Mouse (Mus musculus): Measurements from ENCODE around the gene Zg16. TPM values are rescaled to one million over a fixed set of nuclear protein-coding genes. Genes with fewer than 3 reads are reported as not detected.
A peak's percentile ranks its signal among the peaks of the same experiment; 100 is the strongest.

The Zg16 gene
- polyA plus RNA-seq, 1 experiment from 2014 or later = 29.5 TPM

DNA sequence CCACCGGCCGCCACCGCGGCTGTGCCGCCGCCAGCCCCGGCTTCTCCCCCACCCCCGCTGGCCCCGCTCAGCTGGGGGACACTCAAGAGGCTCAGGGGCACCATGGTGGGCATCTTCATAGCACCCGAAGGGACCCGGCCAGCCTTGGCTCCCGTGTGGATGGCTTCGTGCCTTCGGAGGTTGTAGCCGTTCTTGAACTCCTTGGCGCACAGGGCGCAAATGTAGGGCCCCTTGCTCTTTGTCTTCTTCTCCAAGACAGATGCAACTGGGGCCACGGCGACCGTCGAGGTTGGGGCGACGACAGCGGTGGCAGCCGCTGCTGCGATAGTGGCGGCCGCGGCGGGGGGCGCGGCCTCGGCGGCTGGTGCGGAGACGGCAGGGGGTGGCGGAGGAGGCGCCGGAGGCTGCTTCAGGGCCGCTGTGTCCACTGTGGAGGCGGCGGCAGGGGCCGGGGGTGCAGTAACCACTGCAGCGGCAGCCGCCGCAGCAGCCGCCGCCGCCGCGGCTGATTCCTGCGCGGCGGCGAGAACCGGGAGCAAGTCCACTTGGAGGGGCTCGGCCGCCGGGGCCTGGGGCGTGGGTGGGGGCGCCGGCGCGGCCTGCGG lies 61.5 kb downstream of the Zg16 start:
- no peaks in the 10 kb centered on the region for H3K9me3 ChIP-seq (replicated peaks; ENCODE audit: control insufficient read depth, low read length)
- H3K4me1 ChIP-seq (ENCODE audit: control insufficient read depth, insufficient read depth, low read length) = peaks cover 42% of the 10 kb centered on the region
- peak overlapping the region; percentile 90 for H3K4me2 ChIP-seq (ENCODE audit: low read depth, low read length)
- under 1% methylated on average over 57 of the region's 65 CpGs for WGBS
- H3K4me3 ChIP-seq (replicated peaks; ENCODE audit: low read length) = peak overlapping the region; percentile 93
- peak overlapping the region; percentile 95 for H3K27ac ChIP-seq (ENCODE audit: low read length)
- no peak for ATAC-seq (ENCODE audit: insufficient read depth, low FRiP score)
- H3K36me3 ChIP-seq (ENCODE audit: control insufficient read depth, insufficient read depth, low read length) = peaks cover 7% of the 10 kb centered on the region; the same call in 1 of the 2 replicates
- H3K9ac ChIP-seq (ENCODE audit: low read length) = peak overlapping the region; percentile 99
- H3K27me3 ChIP-seq (ENCODE audit: control insufficient read depth, insufficient read depth, low read length) = no peaks in the 10 kb centered on the region

DNA sequence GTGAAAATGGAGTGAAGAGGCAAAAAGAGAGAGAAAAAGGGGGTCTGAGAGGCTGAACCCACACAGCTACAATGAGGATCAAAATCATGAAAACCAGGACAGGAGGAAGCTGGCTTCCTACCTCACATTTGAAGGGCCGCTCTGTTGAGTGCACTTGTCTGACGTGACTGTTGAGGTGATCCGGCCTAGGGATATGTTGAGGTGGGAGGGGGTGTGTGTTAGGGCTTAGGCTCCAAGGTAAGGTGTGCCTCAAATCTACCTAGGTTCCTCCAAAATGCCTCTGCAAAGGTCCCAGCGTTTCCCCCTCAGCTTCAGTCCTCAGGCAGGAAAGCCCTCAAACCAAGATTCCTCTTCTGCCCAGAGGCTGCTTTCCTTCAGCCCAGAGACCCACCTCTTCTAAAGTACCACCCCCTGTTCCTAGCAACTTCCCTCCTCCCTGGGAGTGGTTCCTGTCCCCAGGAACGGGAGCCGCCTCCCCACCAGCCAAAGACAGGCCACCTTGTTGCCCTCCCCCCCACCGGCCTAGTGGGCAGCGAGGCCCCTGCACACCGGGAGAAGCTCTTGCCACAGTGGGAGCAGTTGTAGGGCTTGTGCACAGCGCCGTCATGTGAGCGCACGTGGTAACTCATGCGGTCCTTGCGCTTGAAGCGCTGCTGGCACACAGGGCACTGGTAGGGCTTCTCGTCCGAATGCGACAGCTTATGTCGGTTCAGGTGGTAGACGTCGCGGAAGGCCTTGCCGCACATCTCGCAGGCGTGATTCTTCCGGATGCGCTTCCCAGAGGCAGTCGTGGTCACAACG lies 62.2 kb downstream of the Zg16 start:
- WGBS = 1% methylated on average over 30 of the region's 30 CpGs
- H3K4me1 ChIP-seq (ENCODE audit: control insufficient read depth, insufficient read depth, low read length) = peaks cover 45% of the 10 kb centered on the region
- peak overlapping the region; percentile 95 for H3K27ac ChIP-seq (ENCODE audit: low read length)
- H3K4me2 ChIP-seq (ENCODE audit: low read depth, low read length) = peak overlapping the region; percentile 90
- H3K9me3 ChIP-seq (replicated peaks; ENCODE audit: control insufficient read depth, low read length) = no peaks in the 10 kb centered on the region
- peaks cover 7% of the 10 kb centered on the region; the same call in 1 of the 2 replicates for H3K36me3 ChIP-seq (ENCODE audit: control insufficient read depth, insufficient read depth, low read length)
- no peaks in the 10 kb centered on the region for H3K27me3 ChIP-seq (ENCODE audit: control insufficient read depth, insufficient read depth, low read length)
- H3K4me3 ChIP-seq (replicated peaks; ENCODE audit: low read length) = peak overlapping the region; percentile 93
- H3K9ac ChIP-seq (ENCODE audit: low read length) = peak overlapping the region; percentile 99
- peak; percentile 20 for ATAC-seq (ENCODE audit: insufficient read depth, low FRiP score)

DNA sequence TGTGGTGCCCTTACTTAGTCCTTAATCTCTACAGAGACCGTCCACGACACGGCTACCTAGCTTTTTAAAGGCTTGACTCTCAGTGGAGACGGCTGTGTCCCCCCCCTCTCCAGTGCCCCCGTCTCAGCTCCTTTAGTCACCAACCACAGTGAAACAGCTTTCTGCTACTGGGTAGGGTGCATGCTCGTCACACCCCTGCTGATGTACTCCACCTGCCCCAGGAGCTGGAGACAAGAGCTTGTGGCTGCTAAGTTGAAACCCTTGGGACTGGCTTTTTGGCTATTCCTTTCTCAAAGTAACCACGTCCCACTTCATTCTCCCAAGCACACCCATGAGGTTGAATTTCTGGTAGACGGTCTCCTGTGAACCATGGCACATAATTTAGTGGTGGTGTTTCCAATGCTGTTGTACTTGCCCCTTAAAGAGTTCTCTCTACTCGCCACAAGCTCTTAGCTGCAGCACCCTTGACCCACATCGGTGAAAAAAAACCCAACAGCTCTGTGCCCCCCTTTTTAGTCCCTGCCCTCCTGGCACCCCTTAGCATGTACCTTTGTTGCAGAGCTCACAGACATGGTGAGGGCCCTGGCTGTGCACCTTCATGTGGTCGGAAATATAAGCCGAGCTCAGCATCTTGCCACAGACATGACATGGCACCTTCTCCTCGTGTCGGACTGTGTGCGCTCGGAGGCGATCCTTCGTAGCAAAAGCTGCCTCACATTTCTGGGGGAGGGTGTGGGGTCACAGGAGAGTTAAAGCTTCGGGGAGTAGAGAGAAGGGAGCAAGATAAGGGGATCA lies 63.0 kb downstream of the Zg16 start:
- ATAC-seq (ENCODE audit: insufficient read depth, low FRiP score) = no peak
- H3K4me2 ChIP-seq (ENCODE audit: low read depth, low read length) = peak overlapping the region; percentile 90
- H3K9me3 ChIP-seq (replicated peaks; ENCODE audit: control insufficient read depth, low read length) = no peaks in the 10 kb centered on the region
- peak overlapping the region; percentile 99 for H3K9ac ChIP-seq (ENCODE audit: low read length)
- H3K27ac ChIP-seq (ENCODE audit: low read length) = no peak overlapping the region
- H3K27me3 ChIP-seq (ENCODE audit: control insufficient read depth, insufficient read depth, low read length) = no peaks in the 10 kb centered on the region
- H3K36me3 ChIP-seq (ENCODE audit: control insufficient read depth, insufficient read depth, low read length) = peaks cover 7% of the 10 kb centered on the region; the same call in 1 of the 2 replicates
- peaks cover 53% of the 10 kb centered on the region for H3K4me1 ChIP-seq (ENCODE audit: control insufficient read depth, insufficient read depth, low read length)
- 15% methylated on average over 19 of the region's 19 CpGs for WGBS
- peak overlapping the region; percentile 93 for H3K4me3 ChIP-seq (replicated peaks; ENCODE audit: low read length)

DNA sequence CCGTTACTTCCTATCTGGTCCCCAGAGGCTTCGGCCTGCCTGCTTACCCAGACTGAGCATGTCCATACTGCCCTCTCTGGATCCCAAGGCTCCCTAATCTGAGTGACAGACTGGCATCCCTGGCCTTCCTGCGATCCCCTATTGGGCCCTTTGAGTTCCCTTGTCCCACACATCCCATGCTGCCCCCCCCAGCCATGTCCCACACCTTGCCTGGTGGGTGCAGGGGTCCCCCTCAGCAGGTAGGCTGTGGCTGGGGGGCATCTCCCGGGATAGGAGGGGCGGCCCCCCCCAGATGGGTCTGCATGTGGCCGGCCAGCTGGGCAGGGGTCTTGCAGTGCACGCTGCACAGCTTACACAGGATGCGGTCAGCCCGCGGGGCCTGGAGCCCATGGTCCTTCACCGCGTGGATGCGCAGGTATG lies 63.8 kb downstream of the Zg16 start:
- peak overlapping the region; percentile 8; the same call in 1 of the 2 replicates for H3K4me3 ChIP-seq (replicated peaks; ENCODE audit: low read length)
- ATAC-seq (ENCODE audit: insufficient read depth, low FRiP score) = no peak

DNA sequence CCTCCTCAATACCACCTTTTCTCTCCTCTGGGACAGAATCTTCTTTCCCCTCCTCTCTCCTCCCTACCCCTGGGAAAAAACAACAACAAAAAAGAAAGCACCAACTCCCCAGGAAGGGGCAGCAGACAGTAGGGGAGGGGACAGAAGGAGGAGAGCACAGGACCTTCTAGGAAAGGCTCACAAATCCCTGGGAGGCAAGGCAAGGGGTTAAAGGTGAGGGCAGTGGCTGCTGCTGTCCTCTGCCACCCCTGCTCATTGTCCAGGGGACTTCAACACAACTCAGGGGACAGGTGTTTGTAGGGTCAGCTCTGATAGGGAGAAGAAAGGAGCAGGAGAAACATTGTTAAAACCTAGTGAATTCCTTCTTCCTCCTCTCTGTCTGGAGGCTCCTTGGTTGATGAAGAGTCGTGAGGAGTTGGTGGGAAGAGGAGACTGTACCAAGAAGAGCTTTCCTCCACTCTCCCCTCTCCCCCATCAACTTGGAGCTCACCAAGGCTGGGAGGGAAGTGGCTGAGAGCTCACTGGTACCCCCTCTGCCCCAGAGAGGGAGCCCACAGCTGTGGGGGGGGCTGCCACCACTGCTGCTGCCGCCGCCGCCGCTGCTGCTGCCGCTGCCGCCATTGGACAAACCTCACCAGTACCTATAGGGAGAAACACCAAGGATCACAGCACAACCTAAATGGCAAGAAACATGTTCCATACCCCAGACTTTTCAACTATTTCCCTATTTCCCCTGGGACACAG lies 64.4 kb downstream of the Zg16 start:
- peak overlapping the region; percentile 90 for H3K4me2 ChIP-seq (ENCODE audit: low read depth, low read length)
- H3K27ac ChIP-seq (ENCODE audit: low read length) = peak overlapping the region; percentile 19; the same call in 1 of the 2 replicates
- no peak for ATAC-seq (ENCODE audit: insufficient read depth, low FRiP score)
- peaks cover 62% of the 10 kb centered on the region for H3K4me1 ChIP-seq (ENCODE audit: control insufficient read depth, insufficient read depth, low read length)
- H3K36me3 ChIP-seq (ENCODE audit: control insufficient read depth, insufficient read depth, low read length) = peaks cover 7% of the 10 kb centered on the region; the same call in 1 of the 2 replicates
- no peaks in the 10 kb centered on the region for H3K27me3 ChIP-seq (ENCODE audit: control insufficient read depth, insufficient read depth, low read length)
- no peaks in the 10 kb centered on the region for H3K9me3 ChIP-seq (replicated peaks; ENCODE audit: control insufficient read depth, low read length)
- WGBS = 81% methylated on average over 7 of the region's 7 CpGs
- H3K9ac ChIP-seq (ENCODE audit: low read length) = 0 out of 2 replicates have a peak overlapping the region, but pooled peaks have one; percentile 1
- H3K4me3 ChIP-seq (replicated peaks; ENCODE audit: low read length) = no peak overlapping the region

More for the DNA sequence above, 63.8 kb downstream of the Zg16 start:
- no peaks in the 10 kb centered on the region for H3K9me3 ChIP-seq (replicated peaks; ENCODE audit: control insufficient read depth, low read length)
- no peaks in the 10 kb centered on the region for H3K27me3 ChIP-seq (ENCODE audit: control insufficient read depth, insufficient read depth, low read length)
- peaks cover 7% of the 10 kb centered on the region; the same call in 1 of the 2 replicates for H3K36me3 ChIP-seq (ENCODE audit: control insufficient read depth, insufficient read depth, low read length)
- WGBS = 72% methylated on average over 13 of the region's 13 CpGs
- peak overlapping the region; percentile 90 for H3K4me2 ChIP-seq (ENCODE audit: low read depth, low read length)
- peaks cover 61% of the 10 kb centered on the region for H3K4me1 ChIP-seq (ENCODE audit: control insufficient read depth, insufficient read depth, low read length)
- 0 out of 2 replicates have a peak overlapping the region, but pooled peaks have one; percentile 19 for H3K27ac ChIP-seq (ENCODE audit: low read length)
- peak overlapping the region; percentile 99 for H3K9ac ChIP-seq (ENCODE audit: low read length)

DNA sequence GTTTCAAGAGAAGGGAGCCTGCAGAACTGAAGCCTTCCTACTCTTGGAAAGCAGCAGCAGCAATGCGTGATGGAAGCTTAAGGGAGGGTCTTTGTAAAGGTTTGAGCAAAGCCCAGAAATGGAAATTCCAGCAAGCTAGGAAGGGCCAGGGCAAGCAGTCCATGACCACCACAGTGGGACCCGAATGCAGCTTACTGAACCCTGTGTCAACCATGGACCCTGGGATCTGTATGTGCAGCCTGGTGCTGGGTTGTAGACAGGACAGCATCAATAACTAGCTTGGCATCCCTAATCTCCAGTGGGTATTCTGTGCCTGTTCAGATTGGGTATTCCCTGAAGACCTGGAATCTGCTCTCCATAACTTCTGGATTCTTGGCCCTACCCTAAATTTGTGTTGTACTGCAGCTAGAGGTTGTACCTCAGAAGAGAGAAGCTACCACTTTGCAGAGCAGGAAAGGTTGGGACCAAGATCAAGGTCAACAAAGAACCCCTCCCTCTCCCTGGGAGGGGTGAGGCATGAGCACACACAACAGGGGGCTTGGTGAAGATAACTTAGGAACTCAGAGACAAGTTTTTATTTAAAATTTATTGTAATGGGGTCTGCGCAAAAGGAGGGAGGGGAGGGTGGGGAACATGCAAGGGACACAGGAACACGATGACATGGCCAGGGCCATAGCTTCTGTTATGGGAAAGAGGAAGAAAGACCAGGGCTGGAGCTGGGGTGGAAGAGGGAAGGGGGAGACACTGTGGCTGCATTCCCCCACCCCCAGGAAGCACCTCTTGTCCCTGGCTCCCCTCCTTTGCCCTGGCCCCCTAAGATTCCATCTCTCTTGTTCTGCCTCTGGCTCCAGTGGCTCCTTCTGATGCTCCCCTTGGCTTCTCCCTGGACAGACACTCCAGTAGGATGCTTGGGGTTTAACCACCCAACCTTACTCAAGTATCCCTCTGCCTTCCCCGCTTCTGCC lies 65.3 kb downstream of the Zg16 start:
- Histone ChIP-seq H3K9me3 (replicated peaks; ENCODE audit: control insufficient read depth, low read length) (no peaks in the 10 kb centered on the region), H3K9ac (ENCODE audit: low read length) (peak overlapping the region; percentile 79), H3K4me2 (ENCODE audit: low read depth, low read length) (peak overlapping the region; percentile 84), H3K27me3 (ENCODE audit: control insufficient read depth, insufficient read depth, low read length) (no peaks in the 10 kb centered on the region), H3K4me3 (replicated peaks; ENCODE audit: low read length) (peak overlapping the region; percentile 61), H3K36me3 (ENCODE audit: control insufficient read depth, insufficient read depth, low read length) (peaks cover 7% of the 10 kb centered on the region; the same call in 1 of the 2 replicates), H3K4me1 (ENCODE audit: control insufficient read depth, insufficient read depth, low read length) (peaks cover 65% of the 10 kb centered on the region), H3K27ac (ENCODE audit: low read length) (peak overlapping the region; percentile 86)
- 34% methylated on average over 5 of the region's 5 CpGs for WGBS
- ATAC-seq (ENCODE audit: insufficient read depth, low FRiP score) = no peak

DNA sequence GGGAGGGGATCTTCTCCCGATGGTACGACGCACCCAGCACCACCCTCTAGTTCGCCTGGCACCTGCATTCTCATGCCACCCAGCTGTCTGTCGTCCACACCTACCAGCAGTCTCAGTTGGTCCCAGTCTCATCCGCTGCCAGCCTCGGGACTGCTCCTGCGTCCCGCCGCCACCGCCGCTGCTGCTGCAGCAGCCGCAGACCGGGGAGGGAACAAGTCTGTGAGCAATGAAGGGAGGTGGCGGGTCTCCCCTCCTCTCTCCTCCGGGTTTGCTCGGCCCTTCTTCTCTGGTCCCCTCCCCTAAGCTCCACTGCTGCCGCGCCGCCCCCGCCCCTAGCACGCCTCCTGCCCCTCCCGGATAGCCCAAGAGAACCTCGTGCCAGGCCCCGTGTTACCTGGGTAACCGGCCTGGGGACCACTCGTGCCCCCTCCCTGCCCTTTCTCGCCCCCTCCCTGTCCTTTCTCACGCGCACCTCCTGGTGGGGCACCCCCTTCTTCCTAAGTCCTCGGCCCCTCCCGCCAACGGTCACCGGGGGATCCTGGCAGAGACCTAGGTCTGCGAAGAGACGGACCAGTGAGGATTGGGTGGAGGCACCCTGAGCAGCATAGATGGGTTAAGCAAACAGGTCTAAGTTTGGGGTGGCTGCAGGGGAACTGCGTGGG lies 66.1 kb downstream of the Zg16 start, which contains the start of the genes Gm42742 and Prrt2:
Gene Gm42742, minus strand, starts transcription at position 197 of the 662 bp plus-strand sequence.
Gene Prrt2, minus strand, starts transcription at position 311 of the 662 bp plus-strand sequence.
- Histone ChIP-seq H3K4me1 (ENCODE audit: control insufficient read depth, insufficient read depth, low read length) (peaks cover 66% of the 10 kb centered on the region), H3K4me3 (replicated peaks; ENCODE audit: low read length) (peak within 1 kb of the TSS; percentile 61), H3K9me3 (replicated peaks; ENCODE audit: control insufficient read depth, low read length) (no peaks in the 10 kb centered on the region), H3K27me3 (ENCODE audit: control insufficient read depth, insufficient read depth, low read length) (no peaks in the 10 kb centered on the region), H3K4me2 (ENCODE audit: low read depth, low read length) (peak within 1 kb of the TSS; percentile 84), H3K36me3 (ENCODE audit: control insufficient read depth, insufficient read depth, low read length) (peaks cover 7% of the 10 kb centered on the region; the same call in 1 of the 2 replicates), H3K9ac (ENCODE audit: low read length) (peak within 1 kb of the TSS; percentile 79), H3K27ac (ENCODE audit: low read length) (peak within 1 kb of the TSS; percentile 86)
- peak; percentile 14; the same call in 1 of the 2 replicates for ATAC-seq (ENCODE audit: insufficient read depth, low FRiP score)
- 2% methylated on average over 37 of the region's 37 CpGs for WGBS

Measured in stomach, embryonic 16.5 days (tissue).